Mouse (Mus musculus) ovary, adult 10 weeks (tissue): ENCODE data around the gene Rabl6. TPM values are rescaled to one million over a fixed set of nuclear protein-coding genes. Genes with fewer than 3 reads are reported as not detected.

ENCODE experiments used
- polyA plus RNA-seq: library from polyadenylated mRNA; stranded (reverse); fragments of 350-450 nt; fragmentation: Illumina TruSeq; extraction: RNeasy Lipid Tissue Mini Kit (QIAGEN cat#74804); gene quantifications from one replicate; pipeline ENCODE4 v1.2.3, GENCODE M21; 2014

Gene Rabl6
- 65.4 TPM for polyA plus RNA-seq

GRCm38 (mm10) chr2:25607761-25608622 is at the start of gene Rabl6:
Rabl6 (minus strand) TSS chr2:25608521.

GRCm38 (mm10) chr2:25657652-25658051 is 49.3 kb upstream of the Rabl6 start, which contains the start of gene Lcn5:
Lcn5 (plus strand) TSS chr2:25657952.

GRCm38 (mm10) chr2:25652902-25653301 is 44.6 kb upstream of the Rabl6 start, which contains the start of gene Lcn8:
Lcn8 (plus strand) TSS chr2:25653120.

GRCm38 (mm10) chr2:25627811-25628210 is 19.5 kb upstream of the Rabl6 start, which contains the start of gene Fcna:
Fcna (minus strand) TSS chr2:25628030.

GRCm38 (mm10) chr2:25621229-25622200 is 13.2 kb upstream of the Rabl6 start, which contains the start of gene Tmem141:
Tmem141 (minus strand) TSS chr2:25622005.

GRCm38 (mm10) chr2:25617578-25617977 is 9.3 kb upstream of the Rabl6 start, which contains the start of gene Ccdc183:
Ccdc183 (minus strand) TSS chr2:25617678.

GRCm38 (mm10) chr2:25581294-25581864 is 26.9 kb downstream of the Rabl6 start, which contains the start of gene Ajm1:
Ajm1 (minus strand) TSS chr2:25581757.

GRCm38 (mm10) chr2:25574579-25575431 is 33.5 kb downstream of the Rabl6 start, which contains the start of the genes Mamdc4 and Phpt1:
Mamdc4 (minus strand) TSS chr2:25574845.
Phpt1 (minus strand) TSS chr2:25575224.

GRCm38 (mm10) chr2:25557221-25557963 is 50.9 kb downstream of the Rabl6 start, which contains the start of gene Edf1:
Edf1 (plus strand) TSS chr2:25557847.

GRCm38 (mm10) chr2:25546811-25547491 is 61.4 kb downstream of the Rabl6 start, which contains the start of gene Traf2:
Traf2 (minus strand) TSS chr2:25546940.

Other genes starting within 250 kb of the Rabl6 start
- gene Uap1l1, start 242.8 kb downstream of the Rabl6 start, polyA plus RNA-seq, result 0.60 TPM
- 0.17 TPM for gene Sapcd2, start 236.2 kb downstream of the Rabl6 start, polyA plus RNA-seq
- 0.34 TPM for gene Entpd2, start 212.6 kb downstream of the Rabl6 start, polyA plus RNA-seq
- gene Npdc1, start 209.2 kb downstream of the Rabl6 start, polyA plus RNA-seq, result 15.0 TPM
- gene Fut7, start 185.3 kb downstream of the Rabl6 start, polyA plus RNA-seq, result not detected
- 0.77 TPM for gene Abca2, start 179.8 kb downstream of the Rabl6 start, polyA plus RNA-seq
- not detected for gene Clic3, start 151.7 kb downstream of the Rabl6 start, polyA plus RNA-seq
- 2.4 TPM for gene Paxx, start 147.4 kb downstream of the Rabl6 start, polyA plus RNA-seq
- not detected for gene Ptgds, start 138.5 kb downstream of the Rabl6 start, polyA plus RNA-seq
- not detected for gene Lcn12, start 114.6 kb downstream of the Rabl6 start, polyA plus RNA-seq
- gene Fbxw5, start 107.8 kb downstream of the Rabl6 start, polyA plus RNA-seq, result 0.37 TPM
- not detected for gene C8g, start 106.8 kb downstream of the Rabl6 start, polyA plus RNA-seq
- 0.66 TPM for gene Traf2, start 61.6 kb downstream of the Rabl6 start, polyA plus RNA-seq
- 2.4 TPM for gene Edf1, start 50.7 kb downstream of the Rabl6 start, polyA plus RNA-seq
- not detected for gene Mamdc4, start 33.7 kb downstream of the Rabl6 start, polyA plus RNA-seq
- 1.1 TPM for gene Phpt1, start 33.3 kb downstream of the Rabl6 start, polyA plus RNA-seq
- not detected for gene Ajm1, start 26.8 kb downstream of the Rabl6 start, polyA plus RNA-seq
- not detected for gene Ccdc183, start 9.2 kb upstream of the Rabl6 start, polyA plus RNA-seq
- gene Tmem141, start 13.5 kb upstream of the Rabl6 start, polyA plus RNA-seq, result 1.2 TPM
- 0.66 TPM for gene Fcna, start 19.5 kb upstream of the Rabl6 start, polyA plus RNA-seq
- gene Lcn8, start 44.6 kb upstream of the Rabl6 start, polyA plus RNA-seq, result not detected
- gene Lcn5, start 49.4 kb upstream of the Rabl6 start, polyA plus RNA-seq, result not detected
- gene Lcn6, start 68.3 kb upstream of the Rabl6 start, polyA plus RNA-seq, result not detected
- not detected for gene Lcn10, start 74.2 kb upstream of the Rabl6 start, polyA plus RNA-seq
- gene Obp2a, start 91.5 kb upstream of the Rabl6 start, polyA plus RNA-seq, result not detected
- gene Bmyc, start 98.2 kb upstream of the Rabl6 start, polyA plus RNA-seq, result 17.9 TPM
- not detected for gene Obp2b, start 128.5 kb upstream of the Rabl6 start, polyA plus RNA-seq
- gene Lcn3, start 157.0 kb upstream of the Rabl6 start, polyA plus RNA-seq, result not detected
- gene Lcn11, start 168.5 kb upstream of the Rabl6 start, polyA plus RNA-seq, result not detected
- gene Gm13539, start 173.7 kb upstream of the Rabl6 start, polyA plus RNA-seq, result not detected
- gene Glt6d1, start 207.3 kb upstream of the Rabl6 start, polyA plus RNA-seq, result not detected
- not detected for gene Lcn9, start 214.6 kb upstream of the Rabl6 start, polyA plus RNA-seq
- gene Sohlh1, start 238.7 kb upstream of the Rabl6 start, polyA plus RNA-seq, result not detected